Mouse (Mus musculus) activated CD4-positive, CD25-positive, alpha-beta regulatory T cell, adult 9 weeks (primary cell): ENCODE results near the gene Gm5155. TPM values are rescaled to one million over a fixed set of nuclear protein-coding genes. Genes with fewer than 3 reads are reported as not detected.

Experiments
- polyA plus RNA-seq: library from polyadenylated mRNA; unstranded; fragments of 100-300 nt; shearing (Covaris generic); gene quantifications from one replicate; pipeline ENCODE4 v1.2.1, GENCODE M21; 2017

Gm5155 gene
- polyA plus RNA-seq, result not detected

DNA sequence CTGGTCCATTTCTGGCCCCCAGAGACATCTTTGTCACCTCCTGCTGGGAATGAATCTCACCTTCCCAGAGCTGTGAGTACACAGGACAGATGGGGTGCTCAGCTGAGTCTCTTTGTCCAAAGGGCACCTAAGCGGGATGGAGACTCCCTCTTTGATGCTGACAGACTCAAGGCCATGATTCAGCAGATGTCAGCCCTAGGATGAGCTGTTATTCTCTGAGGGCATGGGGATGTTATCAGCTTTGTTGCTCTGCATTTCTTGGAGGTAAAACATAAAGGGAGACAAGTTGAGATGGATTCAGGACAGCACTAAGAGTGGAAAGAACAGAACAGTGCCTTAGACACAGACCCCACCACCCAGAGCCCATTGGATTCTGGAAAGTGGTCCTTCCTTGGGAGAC is at the start of gene Gm5155:
Gene Gm5155 (plus strand): TSS at position 301 of the 400 bp plus-strand sequence.

Other genes with a start within 250 kb of the Gm5155 start
- gene Ceacam5, start 158.5 kb upstream of the Gm5155 start, polyA plus RNA-seq, result not detected
- gene Ceacam14, start 59.1 kb upstream of the Gm5155 start, polyA plus RNA-seq, result not detected
- not detected for gene Ceacam11, start 100.4 kb downstream of the Gm5155 start, polyA plus RNA-seq
- not detected for gene Ceacam13, start 138.1 kb downstream of the Gm5155 start, polyA plus RNA-seq
- not detected for gene Ceacam12, start 194.2 kb downstream of the Gm5155 start, polyA plus RNA-seq